Mouse (Mus musculus): ENCODE data around the gene Hyou1.

- TF ChIP-seq CTCF (IDR thresholded peaks at IDR 0.05; ENCODE audit: low read depth, low read length) (peak; percentile 21; the same call in 1 of the 2 replicates), POLR2A (IDR thresholded peaks at IDR 0.05; ENCODE audit: extremely low read depth, insufficient read depth, low read length) (peak; percentile 90)
These were observed 18.8 kb downstream of the Hyou1 start for GRCm38 (mm10) chr9:44398087-44398486.

Data from liver, adult 2 months (tissue).